ENCODE assay signal across 8 mouse cellular contexts in the genomic region with DNA sequence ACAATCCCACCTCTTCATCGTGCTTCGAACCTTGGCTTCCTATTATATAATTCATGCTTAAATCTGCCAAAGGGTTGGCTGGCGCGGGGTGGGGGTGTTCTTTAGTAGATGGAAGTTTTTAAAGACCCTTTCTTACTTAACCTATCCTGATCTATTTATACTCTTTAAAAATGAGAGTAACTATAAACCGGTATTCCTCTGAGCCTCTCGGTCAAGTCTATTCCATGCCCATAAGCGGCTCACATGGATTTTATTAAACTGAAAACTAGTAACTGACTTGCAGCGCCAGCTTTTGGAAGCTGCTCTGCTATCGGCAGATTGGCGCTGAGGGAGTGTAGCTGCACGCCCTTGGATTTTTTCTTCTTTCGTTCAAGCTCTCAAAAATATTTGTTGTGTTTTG. TPM values are rescaled to one million over a fixed set of nuclear protein-coding genes. Genes with fewer than 3 reads are reported as not detected.
DNase-seq lines count a peak whose midpoint lies in the region; ATAC-seq and TF ChIP-seq lines count a peak whose summit lies in the region.

No protein-coding gene starts in this region.

- 7% methylated on average over 12 of the region's 12 CpGs for WGBS in lung, adult 2 months
- 9% methylated on average over 12 of the region's 12 CpGs for WGBS in hindbrain, embryonic 11.5 days
- 8% methylated on average over 12 of the region's 12 CpGs for WGBS in neural tube, embryonic 13.5 days

- peaks cover 4% of the 10 kb centered on the region; the same call in 1 of the 2 replicates for H3K4me1 ChIP-seq in lung, adult 2 months (ENCODE audit: control insufficient read depth, insufficient read depth, low read length)
- H3K4me1 ChIP-seq in embryonic fibroblast, embryonic 13.5 days (ENCODE audit: control insufficient read depth, insufficient read depth, low read length): no peaks in the 10 kb centered on the region
- H3K4me1 ChIP-seq in hindbrain, embryonic 11.5 days (replicated peaks; ENCODE audit: control insufficient read depth, insufficient read depth, low read length): no peaks in the 10 kb centered on the region
- peaks cover 18% of the 10 kb centered on the region for H3K4me1 ChIP-seq in neural tube, embryonic 13.5 days (replicated peaks)

- peak overlapping the region; percentile 56 for H3K4me3 ChIP-seq in lung, adult 2 months (replicated peaks; ENCODE audit: extremely low read depth, low read depth, low read length)
- peak overlapping the region; percentile 22 for H3K4me3 ChIP-seq in embryonic fibroblast, embryonic 13.5 days (ENCODE audit: insufficient read depth, low read length)
- peak overlapping the region; percentile 64 for H3K4me3 ChIP-seq in hindbrain, embryonic 11.5 days (ENCODE audit: low read depth, low read length)
- H3K4me3 ChIP-seq in neural tube, embryonic 13.5 days: peak overlapping the region; percentile 77

- no peaks in the 10 kb centered on the region for H3K9me3 ChIP-seq in hindbrain, embryonic 11.5 days (ENCODE audit: control insufficient read depth, low read length)
- H3K9me3 ChIP-seq in neural tube, embryonic 13.5 days: no peaks in the 10 kb centered on the region

- DNase-seq in lung, adult 2 months: no peak
- no peak for DNase-seq in lung, postnatal 10 days
- peak; percentile 35 for DNase-seq in hindbrain, embryonic 11.5 days (ENCODE audit: low spot score)
- peak; percentile 6 to 34 for DNase-seq in layer of hippocampus, postnatal 14 days (ENCODE audit: low spot score in 2 of 2)
- DNase-seq in urinary bladder, postnatal 14 days (ENCODE audit: low spot score): no peak
- DNase-seq in thymus, postnatal 25 days: no peak

- no peak for TF ChIP-seq CTCF in lung, adult 2 months (IDR thresholded peaks at IDR 0.05; ENCODE audit: insufficient read depth, low read length)
- no peak for TF ChIP-seq CTCF in embryonic fibroblast, embryonic 13.5 days (IDR thresholded peaks at IDR 0.05; ENCODE audit: borderline replicate concordance, insufficient read depth, low read length)

- no peak for TF ChIP-seq POLR2A in lung, adult 2 months (IDR thresholded peaks at IDR 0.05; ENCODE audit: borderline replicate concordance, extremely low read depth, low read depth, low read length)
- no peak for TF ChIP-seq POLR2A in embryonic fibroblast, embryonic 13.5 days (IDR thresholded peaks at IDR 0.05; ENCODE audit: low read depth, low read length)

- ATAC-seq in hindbrain, embryonic 11.5 days (ENCODE audit: low FRiP score): no peak
- ATAC-seq in neural tube, embryonic 13.5 days (ENCODE audit: low read depth): no peak

- H3K4me2 ChIP-seq in hindbrain, embryonic 11.5 days (replicated peaks; ENCODE audit: low read depth, low read length): peak overlapping the region; percentile 99
- H3K4me2 ChIP-seq in neural tube, embryonic 13.5 days: peak overlapping the region; percentile 100

- no peak overlapping the region for H3K9ac ChIP-seq in hindbrain, embryonic 11.5 days (ENCODE audit: low read depth, low read length)
- no peak overlapping the region for H3K9ac ChIP-seq in neural tube, embryonic 13.5 days

- peaks cover 3% of the 10 kb centered on the region; the same call in 1 of the 2 replicates for H3K27me3 ChIP-seq in hindbrain, embryonic 11.5 days (ENCODE audit: control insufficient read depth, insufficient read depth, low read length)
- H3K27me3 ChIP-seq in neural tube, embryonic 13.5 days: peaks cover 24% of the 10 kb centered on the region

- H3K27ac ChIP-seq in embryonic fibroblast, embryonic 13.5 days (ENCODE audit: insufficient read depth, low read length): 0 out of 2 replicates have a peak overlapping the region, but pooled peaks have one; percentile 49
- no peak overlapping the region for H3K27ac ChIP-seq in hindbrain, embryonic 11.5 days (ENCODE audit: low read depth, low read length)
- H3K27ac ChIP-seq in neural tube, embryonic 13.5 days (replicated peaks): no peak overlapping the region

- no peaks in the 10 kb centered on the region for H3K36me3 ChIP-seq in hindbrain, embryonic 11.5 days (ENCODE audit: control insufficient read depth, insufficient read depth, low read length)
- H3K36me3 ChIP-seq in neural tube, embryonic 13.5 days: no peaks in the 10 kb centered on the region

RNA-seq across cellular contexts. Expression of a gene that starts 55.1 kb away (rescaled TPM):
- polyA plus RNA-seq in lung, adult 2 months (2012; rRNA removed): 12.9 and 19.1 TPM in 2 replicates
- polyA plus RNA-seq in embryonic fibroblast, embryonic 13.5 days (2011; ENCODE audit: insufficient read length, low read depth, missing spikeins): 11.9 and 41.4 TPM in 2 replicates
- 23.7 and 26.0 TPM in 2 replicates for polyA plus RNA-seq in hindbrain, embryonic 11.5 days (2014; fragmentation: Nextera tagmentation; extraction: Ambion mirVana)
- total RNA-seq in layer of hippocampus, postnatal 14 days (2021): 1 to 10 TPM; 3.3 to 3.6 TPM
- polyA plus RNA-seq in neural tube, embryonic 13.5 days (2015; fragmentation: Nextera tagmentation; extraction: Ambion mirVana): 3.9 and 5.3 TPM in 2 replicates

Comparison
In these comparisons a context has a peak if more than half of its experiments do, and no peak if none do; other contexts are left out.
1. DNase-seq: peak in hindbrain, embryonic 11.5 days (single experiment) and layer of hippocampus, postnatal 14 days (2 of 2); none in lung, adult 2 months (single experiment), lung, postnatal 10 days (single experiment), urinary bladder, postnatal 14 days (single experiment) and thymus, postnatal 25 days (single experiment).
2. H3K4me3 ChIP-seq: peak in every context shown above with its lines; median percentile 77 in neural tube, embryonic 13.5 days; 64 in hindbrain, embryonic 11.5 days; 56 in lung, adult 2 months; 22 in embryonic fibroblast, embryonic 13.5 days.